Mouse (Mus musculus) lung, adult 2 months (tissue): ENCODE results near the gene Itgae.

Experiments used
- CTCF ChIP-seq: fragments of 200-500 bp; IDR thresholded peaks from 2 replicates; pipeline ENCODE4 v1.5.1; 2011; ENCODE audit warnings: mild to moderate bottlenecking, low read length, control low read depth; ENCODE audit not compliant: insufficient read depth
- POLR2A ChIP-seq: fragments of 200-500 bp; IDR thresholded peaks from 2 replicates; pipeline ENCODE4 v1.6.1; 2011; ENCODE audit warnings: low read depth, mild to moderate bottlenecking, control low read depth, low read length, borderline replicate concordance; ENCODE audit errors: extremely low read depth

DNA sequence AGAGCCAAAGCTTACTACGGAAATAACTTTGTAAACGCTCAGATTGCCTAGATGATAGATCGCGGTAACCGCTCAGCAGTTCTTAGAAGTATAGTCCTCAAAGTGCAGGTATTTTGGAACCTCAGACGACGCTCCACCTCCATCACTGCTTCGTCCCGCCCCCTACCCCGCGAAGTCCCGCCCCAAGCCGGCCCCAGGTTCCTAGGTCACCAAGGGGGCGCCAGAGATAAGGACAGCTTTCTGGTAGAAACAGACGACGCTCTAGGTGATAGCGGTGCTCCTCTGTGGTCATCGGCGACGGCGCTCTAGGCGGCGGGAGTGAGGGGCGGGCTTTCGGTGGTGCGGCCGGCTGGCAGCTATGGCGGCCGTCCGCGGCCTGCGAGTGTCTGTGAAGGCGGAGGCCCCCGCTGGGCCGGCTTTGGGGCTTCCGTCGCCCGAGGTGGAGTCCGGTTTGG lies 42.8 kb upstream of the Itgae start, which contains the start of gene Ncbp3:
- TF ChIP-seq CTCF (peak; percentile 47), POLR2A (peak; percentile 44; the same call in 1 of the 2 replicates)
